Mouse (Mus musculus) midbrain, embryonic 10.5 days (tissue): ENCODE results near the gene Sgms2. TPM values are rescaled to one million over a fixed set of nuclear protein-coding genes. Genes with fewer than 3 reads are reported as not detected.
"Not testable (repeated sequence)": the region's sequence is repeated elsewhere in the genome, so short reads cannot be mapped to it uniquely, and the experiment has no call there.

Experiments used
- DNase-seq: peaks from one replicate; pipeline ENCODE4 v3.0.0-alpha.2; 2017; ENCODE audit warnings: low spot score
- H3K27ac ChIP-seq: fragments of 300-500 bp; sonication (generic); replicated peaks from 2 replicates; pipeline ENCODE4 v1.5.1; 2016; ENCODE audit warnings: mild to moderate bottlenecking
- H3K27me3 ChIP-seq: fragments of 300-500 bp; sonication (generic); 2 replicates; pipeline ENCODE4 v1.6.1; 2016; ENCODE audit warnings: low read depth, mild to moderate bottlenecking; ENCODE audit not compliant: poor library complexity, severe bottlenecking
- H3K36me3 ChIP-seq: fragments of 300-500 bp; sonication (generic); 2 replicates; pipeline ENCODE4 v1.6.1; 2016; ENCODE audit warnings: mild to moderate bottlenecking, moderate library complexity
- H3K4me1 ChIP-seq: fragments of 300-500 bp; sonication (generic); 2 replicates; pipeline ENCODE4 v1.6.1; 2016
- H3K4me3 ChIP-seq: fragments of 300-500 bp; sonication (generic); 2 replicates; pipeline ENCODE4 v1.5.1; 2016; ENCODE audit warnings: mild to moderate bottlenecking, moderate library complexity
- H3K9me3 ChIP-seq: fragments of 300-500 bp; sonication (generic); replicated peaks from 2 replicates; pipeline ENCODE4 v1.6.1; 2016; ENCODE audit warnings: mild to moderate bottlenecking
- WGBS: fragments of 180-500 bp; shearing (Covaris S2); methylation state at CpG from one replicate; pipeline ENCODE4 v1.1.7; 2016; 5-methylcytosine and 5-hydroxymethylcytosine counted together
- polyA plus RNA-seq: library from polyadenylated mRNA; unstranded; fragments of >200 nt; fragmentation: Nextera tagmentation; extraction: Ambion mirVana; gene quantifications from 2 replicates; pipeline ENCODE4 v1.2.1, GENCODE M21; 2016

Sgms2 gene
- polyA plus RNA-seq, 1 experiment from 2014 or later: 0.59 TPM

DNA sequence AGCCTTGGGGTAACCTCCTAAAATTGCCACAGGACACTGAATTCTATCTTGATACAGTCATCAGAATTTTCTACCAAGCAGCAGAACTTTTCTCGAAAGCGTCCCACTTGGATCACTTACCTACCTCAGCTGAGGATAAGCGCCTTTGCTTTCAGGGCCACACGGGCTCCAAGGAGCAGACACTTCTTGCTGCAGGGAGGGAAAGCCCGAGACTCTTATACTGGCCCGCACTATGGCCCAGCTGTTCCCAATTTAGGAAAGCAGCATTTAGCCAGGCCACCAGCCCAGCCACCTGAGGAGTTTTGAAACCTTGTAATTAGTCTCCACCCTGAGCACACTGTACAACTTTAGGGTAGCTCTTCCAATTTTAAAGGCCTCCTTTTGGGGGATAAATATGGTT is 147.9 kb downstream of the Sgms2 start:
- no peaks in the 10 kb centered on the region for H3K4me1 ChIP-seq
- no peak overlapping the region for H3K4me3 ChIP-seq
- no peak for DNase-seq
- WGBS: 77% methylated on average over 6 of the region's 6 CpGs
- no peak overlapping the region for H3K27ac ChIP-seq
- no peaks in the 10 kb centered on the region for H3K27me3 ChIP-seq
- H3K36me3 ChIP-seq: no peaks in the 10 kb centered on the region
- no peaks in the 10 kb centered on the region for H3K9me3 ChIP-seq

DNA sequence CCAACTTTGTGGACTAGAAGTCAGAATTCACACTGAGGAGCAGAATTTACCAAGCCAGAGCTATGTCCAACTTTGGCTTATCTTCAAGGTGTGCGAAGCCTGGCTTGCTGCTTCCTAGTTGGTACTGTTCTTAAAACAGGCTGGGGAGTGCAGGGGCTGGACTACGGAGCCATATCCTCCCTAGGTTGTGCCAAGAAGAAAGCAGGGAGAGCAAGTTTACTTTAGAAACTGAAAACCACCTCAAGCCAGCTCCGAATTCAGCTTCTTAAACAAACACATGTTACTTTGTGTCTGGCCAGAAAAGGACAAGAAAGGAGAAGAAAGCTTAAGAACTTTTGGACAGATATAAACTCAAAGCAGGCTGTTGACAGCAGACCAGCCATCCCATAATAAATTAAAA is 150.3 kb downstream of the Sgms2 start:
- WGBS: 79% methylated on average over 3 of the region's 3 CpGs
- DNase-seq: no peak

DNA sequence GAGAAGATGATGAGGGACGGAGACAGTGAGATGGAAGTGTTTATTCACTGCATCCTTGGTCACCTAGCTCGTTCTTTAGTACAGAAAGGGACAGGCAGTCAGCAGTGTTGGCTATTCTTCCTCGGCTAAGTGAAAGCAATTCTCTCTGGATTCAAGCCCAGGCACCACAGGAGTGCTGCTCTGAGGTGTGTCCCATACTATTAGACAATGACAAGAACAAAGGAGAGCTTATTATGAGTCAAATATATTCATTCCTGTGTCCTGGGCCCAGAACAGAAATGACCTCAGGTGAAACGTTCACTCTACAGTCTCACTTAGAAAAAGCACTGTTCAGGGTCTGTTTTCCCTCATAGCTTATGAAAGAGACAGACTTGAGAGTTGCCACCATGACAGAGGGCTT is 151.9 kb downstream of the Sgms2 start:
- Histone ChIP-seq H3K9me3 (no peaks in the 10 kb centered on the region), H3K27ac (no peak overlapping the region), H3K4me3 (no peak overlapping the region), H3K4me1 (peaks cover 6% of the 10 kb centered on the region; the same call in 1 of the 2 replicates), H3K27me3 (no peaks in the 10 kb centered on the region), H3K36me3 (no peaks in the 10 kb centered on the region)
- no peak for DNase-seq
- WGBS: 86% methylated on average over 4 of the region's 4 CpGs

More for the DNA sequence above, 150.3 kb downstream of the Sgms2 start:
- no peak overlapping the region for H3K27ac ChIP-seq
- H3K27me3 ChIP-seq: no peaks in the 10 kb centered on the region
- H3K9me3 ChIP-seq: no peaks in the 10 kb centered on the region
- H3K4me3 ChIP-seq: no peak overlapping the region
- no peaks in the 10 kb centered on the region for H3K36me3 ChIP-seq
- H3K4me1 ChIP-seq: no peaks in the 10 kb centered on the region

DNA sequence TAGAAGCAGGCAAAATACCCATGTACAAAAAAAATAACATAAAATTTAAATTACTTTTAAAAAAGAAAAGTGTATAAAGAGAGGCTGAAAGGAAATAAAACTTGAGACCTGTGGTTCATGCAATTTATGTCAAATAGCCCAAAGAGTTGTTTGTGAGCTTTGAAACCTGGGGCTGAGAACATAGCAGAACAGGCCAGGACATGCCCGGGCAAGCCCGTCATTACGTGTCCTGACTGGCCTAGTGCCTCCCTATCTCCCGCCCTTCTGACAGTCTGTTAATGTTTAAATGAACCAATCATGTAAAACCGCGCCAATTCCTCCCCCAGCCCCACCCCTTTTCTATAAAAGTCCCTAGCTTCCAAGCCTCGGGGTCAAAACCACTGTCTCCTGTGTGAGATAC is 153.5 kb downstream of the Sgms2 start:
- not testable (repeated sequence) for H3K9me3 ChIP-seq, DNase-seq, H3K36me3 ChIP-seq, H3K27me3 ChIP-seq, H3K4me1 ChIP-seq, H3K4me3 ChIP-seq, H3K27ac ChIP-seq
- 86% methylated on average over 7 of the region's 7 CpGs for WGBS

DNA sequence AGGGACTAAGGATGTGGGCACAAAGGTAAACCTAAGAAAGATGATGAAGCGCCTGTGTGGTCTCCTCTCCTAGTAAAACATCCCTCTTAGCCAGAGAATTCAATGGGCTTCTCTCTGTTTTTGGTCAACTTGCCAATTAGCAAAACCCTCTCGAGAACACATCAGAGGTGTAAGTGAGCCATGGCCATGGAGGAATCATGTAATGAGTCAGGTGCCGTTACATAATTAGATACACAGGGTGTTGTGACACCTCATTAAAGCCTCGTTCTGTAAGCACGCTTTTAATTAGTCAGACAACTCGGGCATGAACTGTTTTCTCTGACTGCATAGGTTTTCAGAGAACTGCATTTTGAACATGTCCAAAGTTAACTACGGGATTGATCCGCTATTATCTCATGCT is 154.6 kb downstream of the Sgms2 start:
- Histone ChIP-seq H3K4me3 (no peak overlapping the region), H3K27me3 (no peaks in the 10 kb centered on the region), H3K9me3 (no peaks in the 10 kb centered on the region), H3K4me1 (peaks cover 7% of the 10 kb centered on the region; the same call in 1 of the 2 replicates), H3K36me3 (no peaks in the 10 kb centered on the region), H3K27ac (no peak overlapping the region)
- WGBS: 86% methylated on average over 8 of the region's 8 CpGs
- DNase-seq: no peak

DNA sequence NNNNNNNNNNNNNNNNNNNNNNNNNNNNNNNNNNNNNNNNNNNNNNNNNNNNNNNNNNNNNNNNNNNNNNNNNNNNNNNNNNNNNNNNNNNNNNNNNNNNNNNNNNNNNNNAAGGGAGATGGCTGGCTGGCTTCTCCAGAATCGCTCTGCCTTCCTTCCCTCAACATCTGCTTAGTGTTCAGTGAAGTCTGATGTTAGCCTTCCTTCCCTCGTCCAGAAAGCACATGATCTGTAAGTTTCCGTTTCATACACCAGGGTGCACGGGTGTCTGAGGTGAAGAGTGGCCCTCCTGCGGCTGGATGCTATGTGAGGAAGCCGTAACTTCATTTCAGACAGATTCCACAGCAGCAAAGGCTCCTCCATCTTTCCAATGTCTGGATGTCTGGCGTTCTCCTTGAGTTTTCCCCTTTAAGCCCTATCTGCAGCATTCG is 156.1 kb downstream of the Sgms2 start:
- Histone ChIP-seq H3K9me3 (no peaks in the 10 kb centered on the region), H3K4me3 (no peak overlapping the region), H3K36me3 (no peaks in the 10 kb centered on the region), H3K27me3 (no peaks in the 10 kb centered on the region), H3K4me1 (peaks cover 7% of the 10 kb centered on the region; the same call in 1 of the 2 replicates), H3K27ac (no peak overlapping the region)
- DNase-seq: no peak
- 85% methylated on average over 8 of the region's 8 CpGs for WGBS

- H3K27me3 ChIP-seq: no peaks in the 10 kb centered on the region
- H3K4me1 ChIP-seq: no peaks in the 10 kb centered on the region
- DNase-seq: no peak
- 78% methylated on average over 7 of the region's 7 CpGs for WGBS
- no peak overlapping the region for H3K27ac ChIP-seq
- no peak overlapping the region for H3K4me3 ChIP-seq
- H3K9me3 ChIP-seq: no peaks in the 10 kb centered on the region
- no peaks in the 10 kb centered on the region for H3K36me3 ChIP-seq
Measured at GRCm38 (mm10) chr3:131327189-131327588, 164.0 kb downstream of the Sgms2 start.

- Histone ChIP-seq H3K27me3 (no peaks in the 10 kb centered on the region), H3K4me1 (no peaks in the 10 kb centered on the region), H3K9me3 (no peaks in the 10 kb centered on the region), H3K27ac (no peak overlapping the region), H3K4me3 (no peak overlapping the region), H3K36me3 (no peaks in the 10 kb centered on the region)
- WGBS: 92% methylated on average over 4 of the region's 4 CpGs
- DNase-seq: no peak
Measured at GRCm38 (mm10) chr3:131326637-131327036, 164.6 kb downstream of the Sgms2 start.

- H3K4me1 ChIP-seq: no peaks in the 10 kb centered on the region
- no peaks in the 10 kb centered on the region for H3K9me3 ChIP-seq
- 0 out of 2 replicates have a peak, but pooled peaks cover 3% of the 10 kb centered on the region for H3K27me3 ChIP-seq
- no peaks in the 10 kb centered on the region for H3K36me3 ChIP-seq
- H3K27ac ChIP-seq: no peak overlapping the region
- no peak overlapping the region for H3K4me3 ChIP-seq
- 81% methylated on average over 14 of the region's 14 CpGs for WGBS
- DNase-seq: no peak
Measured at GRCm38 (mm10) chr3:131322081-131322815, 169.0 kb downstream of the Sgms2 start.

GRCm38 (mm10) chr3:131320184-131320583 is 171.0 kb downstream of the Sgms2 start:
- Histone ChIP-seq H3K27me3 (0 out of 2 replicates have a peak, but pooled peaks cover 3% of the 10 kb centered on the region), H3K4me1 (peaks cover 10% of the 10 kb centered on the region), H3K27ac (no peak overlapping the region), H3K4me3 (no peak overlapping the region), H3K36me3 (no peaks in the 10 kb centered on the region), H3K9me3 (no peaks in the 10 kb centered on the region)
- 8% methylated on average over 3 of the region's 3 CpGs for WGBS
- DNase-seq: peak; percentile 74

- no peak for DNase-seq
- no peaks in the 10 kb centered on the region for H3K36me3 ChIP-seq
- 59% methylated on average over 2 of the region's 2 CpGs for WGBS
- peaks cover 10% of the 10 kb centered on the region for H3K4me1 ChIP-seq
- no peak overlapping the region for H3K27ac ChIP-seq
- H3K27me3 ChIP-seq: 0 out of 2 replicates have a peak, but pooled peaks cover 3% of the 10 kb centered on the region
- no peaks in the 10 kb centered on the region for H3K9me3 ChIP-seq
- H3K4me3 ChIP-seq: no peak overlapping the region
Measured at GRCm38 (mm10) chr3:131318211-131318610, 173.0 kb downstream of the Sgms2 start.

GRCm38 (mm10) chr3:131317126-131317525 is 174.1 kb downstream of the Sgms2 start:
- DNase-seq: no peak
- Histone ChIP-seq H3K27ac (no peak overlapping the region), H3K9me3 (no peaks in the 10 kb centered on the region), H3K27me3 (0 out of 2 replicates have a peak, but pooled peaks cover 3% of the 10 kb centered on the region), H3K4me3 (no peak overlapping the region), H3K36me3 (no peaks in the 10 kb centered on the region), H3K4me1 (peaks cover 10% of the 10 kb centered on the region)
- 94% methylated on average over 1 of the region's 1 CpGs for WGBS

GRCm38 (mm10) chr3:131315957-131316510 is 175.2 kb downstream of the Sgms2 start:
- peaks cover 10% of the 10 kb centered on the region for H3K4me1 ChIP-seq
- no peaks in the 10 kb centered on the region for H3K36me3 ChIP-seq
- DNase-seq: no peak
- no peak overlapping the region for H3K27ac ChIP-seq
- H3K9me3 ChIP-seq: no peaks in the 10 kb centered on the region
- no peak overlapping the region for H3K4me3 ChIP-seq
- H3K27me3 ChIP-seq: 0 out of 2 replicates have a peak, but pooled peaks cover 3% of the 10 kb centered on the region
- WGBS: 51% methylated on average over 4 of the region's 4 CpGs
